Mouse (Mus musculus): ENCODE results near the gene Mzf1. TPM values are rescaled to one million over a fixed set of nuclear protein-coding genes. Genes with fewer than 3 reads are reported as not detected.
A peak's percentile ranks its signal among the peaks of the same experiment; 100 is the strongest.

The Mzf1 gene
- polyA plus RNA-seq, 1 experiment from 2014 or later: 4.4 TPM

DNA sequence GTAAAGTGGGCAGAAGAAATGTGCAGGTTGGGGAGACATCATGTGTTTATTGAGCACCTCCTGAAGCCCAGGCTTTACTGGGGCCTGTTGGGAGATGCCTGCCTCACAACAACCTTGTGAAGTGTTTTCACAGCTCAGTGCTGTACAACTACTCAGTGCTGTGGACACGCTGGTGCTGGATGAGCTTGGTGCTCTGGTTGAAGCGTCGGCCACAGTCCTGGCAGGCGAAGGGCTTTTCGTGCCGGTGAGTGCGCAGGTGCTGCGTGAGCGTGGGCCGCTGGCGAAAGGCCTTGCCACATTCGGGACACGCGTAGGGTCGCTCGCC lies 11.5 kb downstream of the Mzf1 start:
- WGBS: 37% methylated on average over 16 of the region's 16 CpGs
- H3K27me3 ChIP-seq (ENCODE audit: insufficient read depth, poor library complexity, severe bottlenecking): peaks cover 55% of the 10 kb centered on the region

DNA sequence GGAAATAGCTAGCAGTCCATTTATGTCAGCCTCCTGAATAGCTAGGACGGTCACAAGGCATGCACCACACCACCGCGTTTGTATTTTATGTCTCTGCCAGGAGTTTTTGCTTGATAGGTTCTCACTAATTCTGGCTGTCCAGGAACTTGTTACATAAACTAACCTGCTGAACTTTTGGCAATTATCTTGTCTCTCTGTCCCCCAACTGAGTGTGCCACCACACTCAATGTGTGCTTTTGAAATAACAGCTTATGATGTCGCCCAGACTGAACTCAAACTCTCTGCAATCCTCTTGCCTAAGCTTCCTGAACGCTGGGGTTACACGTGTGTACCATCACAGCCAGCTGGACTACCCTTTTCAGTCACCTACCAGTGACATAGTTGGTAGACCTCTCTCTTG lies 12.1 kb downstream of the Mzf1 start:
- H3K4me1 ChIP-seq (replicated peaks): peaks cover 29% of the 10 kb centered on the region
- H3K27ac ChIP-seq: no peak overlapping the region
- DNase-seq (ENCODE audit: low spot score): no peak
- H3K9me3 ChIP-seq: peaks cover 16% of the 10 kb centered on the region
- 75% methylated on average over 6 of the region's 6 CpGs for WGBS
- no peaks in the 10 kb centered on the region for H3K36me3 ChIP-seq
- H3K4me3 ChIP-seq: 0 out of 2 replicates have a peak overlapping the region, but pooled peaks have one; percentile 62
- peaks cover 55% of the 10 kb centered on the region for H3K27me3 ChIP-seq (ENCODE audit: insufficient read depth, poor library complexity, severe bottlenecking)

More for the DNA sequence above, 11.5 kb downstream of the Mzf1 start:
- Histone ChIP-seq H3K4me3 (peak overlapping the region; percentile 62), H3K27ac (no peak overlapping the region), H3K4me1 (replicated peaks) (peaks cover 29% of the 10 kb centered on the region), H3K9me3 (peaks cover 13% of the 10 kb centered on the region), H3K36me3 (no peaks in the 10 kb centered on the region)
- no peak for DNase-seq (ENCODE audit: low spot score)

DNA sequence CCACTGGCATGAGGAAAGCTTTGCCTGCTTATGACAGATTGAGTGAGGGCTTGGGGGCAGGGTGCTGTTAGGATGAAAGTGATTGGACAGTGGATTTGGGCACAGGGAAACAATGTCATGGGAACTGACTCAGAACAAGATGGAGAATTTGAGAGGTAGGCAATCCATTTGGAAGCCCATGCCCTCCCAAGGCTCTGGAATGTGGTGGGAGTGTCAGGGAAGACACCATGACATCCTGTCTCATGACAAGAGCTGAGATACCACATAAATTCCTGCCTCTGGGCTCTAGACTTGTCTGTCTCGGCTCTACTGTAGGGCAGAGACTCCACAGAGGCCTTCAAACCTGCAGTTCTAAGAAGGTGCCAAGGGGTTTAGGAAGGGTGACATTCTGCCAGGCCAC lies 13.3 kb downstream of the Mzf1 start:
- WGBS: 78% methylated on average over 1 of the region's 1 CpGs
- Histone ChIP-seq H3K27ac (no peak overlapping the region), H3K4me1 (replicated peaks) (peaks cover 38% of the 10 kb centered on the region), H3K9me3 (peaks cover 16% of the 10 kb centered on the region), H3K4me3 (no peak overlapping the region), H3K27me3 (ENCODE audit: insufficient read depth, poor library complexity, severe bottlenecking) (peaks cover 55% of the 10 kb centered on the region), H3K36me3 (peaks cover 6% of the 10 kb centered on the region)
- DNase-seq (ENCODE audit: low spot score): no peak

GRCm38 (mm10) chr7:13039181-13039580 lies 15.4 kb downstream of the Mzf1 start:
- Histone ChIP-seq H3K4me1 (replicated peaks) (peaks cover 50% of the 10 kb centered on the region), H3K4me3 (peak overlapping the region; percentile 79), H3K27ac (peak overlapping the region; percentile 100), H3K36me3 (peaks cover 22% of the 10 kb centered on the region), H3K27me3 (ENCODE audit: insufficient read depth, poor library complexity, severe bottlenecking) (peaks cover 37% of the 10 kb centered on the region), H3K9me3 (peaks cover 12% of the 10 kb centered on the region)
- 91% methylated on average over 1 of the region's 1 CpGs for WGBS
- no peak for DNase-seq (ENCODE audit: low spot score)

- H3K4me3 ChIP-seq: peak overlapping the region; percentile 79
- WGBS: 25% methylated on average over 15 of the region's 15 CpGs
- peaks cover 22% of the 10 kb centered on the region for H3K36me3 ChIP-seq
- peaks cover 50% of the 10 kb centered on the region for H3K4me1 ChIP-seq (replicated peaks)
- H3K9me3 ChIP-seq: peaks cover 12% of the 10 kb centered on the region
- no peak for DNase-seq (ENCODE audit: low spot score)
- H3K27ac ChIP-seq: peak overlapping the region; percentile 100
- H3K27me3 ChIP-seq (ENCODE audit: insufficient read depth, poor library complexity, severe bottlenecking): peaks cover 32% of the 10 kb centered on the region
Observed at GRCm38 (mm10) chr7:13038621-13039169, 15.9 kb downstream of the Mzf1 start.

- peak; percentile 99 for DNase-seq (ENCODE audit: low spot score)
- under 1% methylated on average over 65 of the region's 65 CpGs for whole genome bisulfite sequencing
- peaks cover 26% of the 10 kb centered on the region for H3K27me3 ChIP-seq (ENCODE audit: insufficient read depth, poor library complexity, severe bottlenecking)
- peak within 1 kb of the TSS; percentile 79 for H3K4me3 ChIP-seq
- peaks cover 6% of the 10 kb centered on the region for H3K9me3 ChIP-seq
- peaks cover 50% of the 10 kb centered on the region for H3K4me1 ChIP-seq (replicated peaks)
- H3K27ac ChIP-seq: peak within 1 kb of the TSS; percentile 100
- peaks cover 27% of the 10 kb centered on the region for H3K36me3 ChIP-seq
Observed at GRCm38 (mm10) chr7:13037901-13038555, 16.5 kb downstream of the Mzf1 start, which contains the start of gene Ube2m. Ube2m (minus strand) TSS chr7:13038275.

DNA sequence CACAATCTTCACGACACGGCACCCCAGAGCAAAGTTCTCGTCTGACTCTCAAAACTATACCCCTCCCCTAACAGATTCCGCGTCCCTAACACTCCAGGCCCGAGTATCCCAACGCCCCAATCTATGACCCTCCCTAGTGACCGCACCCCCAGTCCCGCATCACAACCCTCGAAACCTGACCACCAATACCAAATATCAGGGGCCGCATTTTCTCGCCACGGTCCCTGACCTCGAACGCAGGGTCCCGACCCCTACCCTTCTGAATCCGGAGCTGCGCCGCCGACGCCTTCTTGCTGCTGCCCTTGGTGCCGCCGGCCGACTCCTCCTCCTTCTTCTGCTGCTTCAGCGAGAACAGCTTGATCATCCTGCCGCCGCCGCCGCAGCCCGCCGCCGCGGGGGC lies 17.2 kb downstream of the Mzf1 start:
- H3K27me3 ChIP-seq (ENCODE audit: insufficient read depth, poor library complexity, severe bottlenecking): peaks cover 19% of the 10 kb centered on the region
- WGBS: under 1% methylated on average over 32 of the region's 33 CpGs
- DNase-seq (ENCODE audit: low spot score): no peak
- H3K9me3 ChIP-seq: peaks cover 3% of the 10 kb centered on the region; the same call in 1 of the 2 replicates
- peak overlapping the region; percentile 100 for H3K27ac ChIP-seq
- H3K36me3 ChIP-seq: peaks cover 34% of the 10 kb centered on the region
- peak overlapping the region; percentile 79 for H3K4me3 ChIP-seq
- peaks cover 57% of the 10 kb centered on the region for H3K4me1 ChIP-seq (replicated peaks)

- peaks cover 14% of the 10 kb centered on the region for H3K27me3 ChIP-seq (ENCODE audit: insufficient read depth, poor library complexity, severe bottlenecking)
- peaks cover 39% of the 10 kb centered on the region for H3K36me3 ChIP-seq
- peaks cover 3% of the 10 kb centered on the region; the same call in 1 of the 2 replicates for H3K9me3 ChIP-seq
- DNase-seq (ENCODE audit: low spot score): no peak
- WGBS: 47% methylated on average over 4 of the region's 4 CpGs
- peaks cover 61% of the 10 kb centered on the region for H3K4me1 ChIP-seq (replicated peaks)
- H3K4me3 ChIP-seq: peak overlapping the region; percentile 79
- peak overlapping the region; percentile 100 for H3K27ac ChIP-seq
Observed at GRCm38 (mm10) chr7:13036806-13037205, 17.8 kb downstream of the Mzf1 start.

DNA sequence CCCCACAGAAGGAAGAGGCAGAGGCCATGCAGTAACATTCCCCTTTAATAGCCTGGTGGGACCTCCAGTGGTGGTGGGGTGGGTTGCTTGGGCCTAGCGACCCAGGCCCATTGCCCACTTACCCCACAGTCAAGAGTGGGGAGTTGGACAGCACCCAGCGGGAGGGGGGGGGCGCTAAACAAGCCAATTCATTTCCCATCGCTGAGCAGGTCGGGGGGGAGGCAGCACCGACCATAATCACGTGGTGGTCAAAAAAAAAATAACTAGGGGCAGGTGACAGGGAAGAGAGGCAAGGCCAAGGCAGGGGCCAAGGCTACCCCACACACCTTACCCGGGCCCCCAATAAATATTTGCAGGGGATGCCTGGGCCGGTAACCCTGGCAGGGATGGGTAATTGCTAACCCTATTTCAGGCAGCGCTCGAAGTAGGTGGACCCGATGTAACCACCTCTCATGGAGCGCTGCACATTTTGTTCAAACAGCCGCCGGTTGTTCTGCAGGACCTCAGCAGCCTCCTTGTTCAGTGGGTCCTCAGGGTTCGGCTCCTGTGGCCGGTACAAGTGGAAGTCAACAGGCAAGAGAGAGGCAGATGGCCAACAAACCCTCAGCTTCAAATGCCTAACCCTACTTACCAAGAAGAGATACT lies 19.2 kb downstream of the Mzf1 start:
- Histone ChIP-seq H3K36me3 (peaks cover 54% of the 10 kb centered on the region), H3K4me1 (replicated peaks) (peaks cover 61% of the 10 kb centered on the region)
- WGBS: 88% methylated on average over 17 of the region's 17 CpGs

DNA sequence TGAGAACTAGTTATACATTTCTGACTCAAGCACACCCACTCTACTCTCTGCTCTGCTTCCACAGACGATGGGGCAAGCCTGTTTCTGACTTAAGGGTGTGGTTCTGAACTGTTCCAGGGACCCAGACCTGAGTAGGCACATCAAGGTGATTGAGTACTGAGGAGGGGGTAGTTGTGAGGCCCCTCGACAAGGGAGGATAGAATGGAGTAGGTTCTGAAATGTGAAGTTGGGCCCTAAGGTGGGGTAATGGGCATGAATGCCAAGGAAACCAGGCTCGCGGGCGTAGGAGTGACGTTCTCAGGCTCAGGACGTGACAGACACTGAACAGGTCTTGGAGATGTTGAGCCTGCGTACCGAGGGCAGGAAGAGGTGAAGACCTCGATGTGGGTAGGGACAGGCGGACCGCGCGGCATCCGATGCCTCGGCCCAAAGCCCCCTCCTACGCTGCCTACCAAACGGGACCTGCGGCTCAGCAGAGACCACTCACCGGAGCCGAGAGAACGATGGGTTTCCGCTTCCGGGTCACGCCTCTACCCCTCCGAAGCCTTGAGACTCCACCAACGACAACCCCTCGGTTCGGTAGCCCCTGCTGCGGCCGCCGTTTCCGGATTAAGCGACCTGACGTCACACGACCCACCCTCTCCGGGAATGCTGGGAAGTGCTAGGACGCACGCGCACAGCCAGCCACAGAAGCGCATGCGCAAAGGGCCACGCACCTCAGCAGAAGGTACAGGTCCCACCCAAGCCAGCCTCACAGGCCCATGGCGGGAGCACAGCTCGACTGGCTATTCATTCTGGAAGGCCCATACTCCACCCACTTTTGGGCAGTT lies 20.2 kb downstream of the Mzf1 start, which contains the start of gene Chmp2a:
Gene Chmp2a, minus strand, starts transcription at position 660 of the 830 bp plus-strand sequence.
- H3K4me1 ChIP-seq (replicated peaks): peaks cover 61% of the 10 kb centered on the region
- WGBS: 1% methylated on average over 45 of the region's 45 CpGs
- peak within 1 kb of the TSS; percentile 66 for H3K4me3 ChIP-seq
- peaks cover 64% of the 10 kb centered on the region for H3K36me3 ChIP-seq
- peaks cover 3% of the 10 kb centered on the region; the same call in 1 of the 2 replicates for H3K9me3 ChIP-seq
- no peaks in the 10 kb centered on the region for H3K27me3 ChIP-seq (ENCODE audit: insufficient read depth, poor library complexity, severe bottlenecking)
- H3K27ac ChIP-seq: peak within 1 kb of the TSS; percentile 91
- peak; percentile 98 for DNase-seq (ENCODE audit: low spot score)

More for the DNA sequence above, 19.2 kb downstream of the Mzf1 start:
- H3K4me3 ChIP-seq: peak overlapping the region; percentile 66
- peaks cover 3% of the 10 kb centered on the region; the same call in 1 of the 2 replicates for H3K9me3 ChIP-seq
- no peaks in the 10 kb centered on the region for H3K27me3 ChIP-seq (ENCODE audit: insufficient read depth, poor library complexity, severe bottlenecking)
- DNase-seq (ENCODE audit: low spot score): no peak
- H3K27ac ChIP-seq: peak overlapping the region; percentile 91

DNA sequence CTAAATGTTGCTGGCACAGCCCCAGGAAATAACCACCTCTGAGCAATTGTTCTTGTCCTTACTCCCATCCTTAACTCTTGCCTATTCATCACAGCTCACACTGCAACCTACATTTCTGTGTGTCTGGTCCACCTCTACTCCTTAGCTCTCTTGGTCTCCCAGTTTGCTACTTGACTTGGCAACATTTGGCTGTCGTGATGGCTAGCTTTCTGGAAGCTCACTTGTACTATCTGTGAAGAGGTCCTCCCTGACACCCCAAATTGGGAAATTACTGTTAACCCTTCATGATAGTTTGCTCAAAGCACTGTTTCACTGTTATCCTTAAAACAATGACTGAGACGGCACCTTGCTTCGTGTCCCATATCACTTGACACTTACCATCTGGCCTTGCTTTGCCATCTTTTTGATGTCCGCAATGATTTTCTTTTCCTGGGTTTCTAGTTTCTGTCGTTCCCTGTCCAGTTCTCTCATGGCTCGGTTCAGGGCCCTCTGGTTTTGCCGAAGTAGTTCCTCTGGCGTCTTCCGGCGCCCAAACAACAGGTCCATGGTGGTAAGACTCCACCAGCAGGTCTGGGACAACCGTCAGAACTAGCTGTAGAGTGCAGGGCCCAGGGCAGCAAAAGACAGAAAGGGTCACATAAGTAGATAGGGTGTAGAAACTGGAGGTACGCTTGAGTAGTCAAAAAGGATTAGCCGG lies 21.0 kb downstream of the Mzf1 start:
- H3K36me3 ChIP-seq: peaks cover 71% of the 10 kb centered on the region
- H3K27me3 ChIP-seq (ENCODE audit: insufficient read depth, poor library complexity, severe bottlenecking): no peaks in the 10 kb centered on the region
- H3K4me3 ChIP-seq: peak overlapping the region; percentile 66
- H3K27ac ChIP-seq: peak overlapping the region; percentile 91
- 54% methylated on average over 13 of the region's 13 CpGs for WGBS
- peak; percentile 14 for DNase-seq (ENCODE audit: low spot score)
- H3K4me1 ChIP-seq (replicated peaks): peaks cover 53% of the 10 kb centered on the region
- H3K9me3 ChIP-seq: peaks cover 3% of the 10 kb centered on the region; the same call in 1 of the 2 replicates

DNA sequence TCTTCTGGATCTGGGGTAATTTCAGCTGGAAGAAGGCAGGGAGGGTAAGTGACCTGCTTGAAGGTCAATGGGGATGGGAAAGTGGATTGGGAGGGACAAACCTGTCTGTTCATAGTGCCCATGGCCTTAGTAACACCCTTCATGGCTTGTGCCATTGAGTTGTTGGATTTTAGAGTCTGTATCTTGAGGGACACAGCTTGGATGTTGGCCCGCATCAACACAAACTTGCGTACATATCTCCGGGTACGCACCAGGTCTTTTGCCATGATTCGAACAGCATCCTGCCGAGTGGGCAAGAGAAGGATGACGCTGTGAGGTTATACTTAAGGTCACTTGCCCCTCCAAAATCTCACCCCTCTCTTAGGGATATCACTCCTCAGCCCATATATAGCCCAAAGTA lies 22.0 kb downstream of the Mzf1 start:
- Histone ChIP-seq H3K27ac (no peak overlapping the region), H3K4me3 (peak overlapping the region; percentile 2; the same call in 1 of the 2 replicates), H3K36me3 (peaks cover 82% of the 10 kb centered on the region), H3K27me3 (ENCODE audit: insufficient read depth, poor library complexity, severe bottlenecking) (no peaks in the 10 kb centered on the region), H3K9me3 (no peaks in the 10 kb centered on the region), H3K4me1 (replicated peaks) (peaks cover 50% of the 10 kb centered on the region)
- DNase-seq (ENCODE audit: low spot score): no peak
- 96% methylated on average over 7 of the region's 7 CpGs for WGBS
